Mouse (Mus musculus) layer of hippocampus, adult 9-11 months (tissue): ENCODE measurements at regions not wholly inside any gene's neighbourhood (a gene's known extent, or its start where the extent isn't known, plus 50 kb on each side); places are given as distances from the start of the nearest gene placed in this dataset.

Experiments used
- DNase-seq: peaks from one replicate; pipeline ENCODE4 v3.0.0; 2022

- DNase-seq: no peak
These were observed 205.5 kb upstream of the Gadl1 start for GRCm38 (mm10) chr9:115703791-115704190.

- peak; percentile 34 for DNase-seq
These were observed 205.0 kb upstream of the Gadl1 start for GRCm38 (mm10) chr9:115704249-115704648.

- no peak for DNase-seq
These were observed 203.5 kb upstream of the Gadl1 start for GRCm38 (mm10) chr9:115705761-115706160.

GRCm38 (mm10) chr9:115708199-115708934 is 200.9 kb upstream of the Gadl1 start:
- peak; percentile 18 for DNase-seq

GRCm38 (mm10) chr9:115710039-115710739 is 199.1 kb upstream of the Gadl1 start:
- no peak for DNase-seq

- peak; percentile 45 for DNase-seq
These were observed 188.9 kb upstream of the Gadl1 start for GRCm38 (mm10) chr9:115720306-115720705.

- peak; percentile 54 for DNase-seq
These were observed 188.4 kb upstream of the Gadl1 start for GRCm38 (mm10) chr9:115720841-115721240.

- no peak for DNase-seq
These were observed 185.2 kb upstream of the Gadl1 start for GRCm38 (mm10) chr9:115724063-115724462.

- no peak for DNase-seq
These were observed 181.9 kb upstream of the Gadl1 start for GRCm38 (mm10) chr9:115727361-115727760.

GRCm38 (mm10) chr9:115731557-115731956 is 177.7 kb upstream of the Gadl1 start:
- DNase-seq: no peak

GRCm38 (mm10) chr9:115733104-115733503 is 176.2 kb upstream of the Gadl1 start:
- DNase-seq: no peak

GRCm38 (mm10) chr9:115739984-115740383 is 169.3 kb upstream of the Gadl1 start:
- no peak for DNase-seq

GRCm38 (mm10) chr9:115746436-115746835 is 162.8 kb upstream of the Gadl1 start:
- peak; percentile 22 for DNase-seq

GRCm38 (mm10) chr9:115760496-115760895 is 148.8 kb upstream of the Gadl1 start:
- no peak for DNase-seq

GRCm38 (mm10) chr9:115764136-115764535 is 145.1 kb upstream of the Gadl1 start:
- no peak for DNase-seq

GRCm38 (mm10) chr9:115766471-115766870 is 142.8 kb upstream of the Gadl1 start:
- DNase-seq: no peak

- no peak for DNase-seq
These were observed 134.1 kb upstream of the Gadl1 start for GRCm38 (mm10) chr9:115775112-115775511.

- peak; percentile 17 for DNase-seq
These were observed 133.4 kb upstream of the Gadl1 start for GRCm38 (mm10) chr9:115775858-115776257.

GRCm38 (mm10) chr9:115777097-115777864 is 132.0 kb upstream of the Gadl1 start:
- no peak for DNase-seq

GRCm38 (mm10) chr9:115778862-115779261 is 130.4 kb upstream of the Gadl1 start:
- no peak for DNase-seq

GRCm38 (mm10) chr9:115799330-115799729 is 109.9 kb upstream of the Gadl1 start:
- DNase-seq: no peak

- DNase-seq: no peak
These were observed 108.6 kb upstream of the Gadl1 start for GRCm38 (mm10) chr9:115800624-115801023.

GRCm38 (mm10) chr9:115803071-115803470 is 106.2 kb upstream of the Gadl1 start:
- DNase-seq: no peak

- DNase-seq: no peak
These were observed 104.0 kb upstream of the Gadl1 start for GRCm38 (mm10) chr9:115805224-115805623.
